ENCODE assay signal across 12 mouse cellular contexts in genomic region chr16:96753781-96754173, GRCm38 (mm10).
DNase-seq lines count a peak whose midpoint lies in the region; ATAC-seq lines count a peak whose summit lies in the region.
"Had no signal": no experiment of that assay in that cellular context is flagged by ENCODE, and none has a peak within 500 bp of the region (broad histone marks: within the 10 kb centered on the region; RNA-seq: fewer than 3 reads in every experiment).

No protein-coding gene starts in this region.

- H3K27me3 ChIP-seq in hindbrain, embryonic 13.5 days: no peaks in the 10 kb centered on the region
- H3K27me3 ChIP-seq in hindbrain, embryonic 10.5 days (ENCODE audit: insufficient read depth, poor library complexity, severe bottlenecking): no peaks in the 10 kb centered on the region
- H3K27me3 ChIP-seq in hindbrain, embryonic 15.5 days: no peaks in the 10 kb centered on the region
- no peaks in the 10 kb centered on the region for H3K27me3 ChIP-seq in midbrain, embryonic 16.5 days (ENCODE audit: control insufficient read depth, insufficient read depth, low read depth, low read length)

- H3K4me1 ChIP-seq in hindbrain, embryonic 13.5 days (replicated peaks): peaks cover 40% of the 10 kb centered on the region
- peaks cover 37% of the 10 kb centered on the region for H3K4me1 ChIP-seq in hindbrain, embryonic 10.5 days (replicated peaks)
- H3K4me1 ChIP-seq in hindbrain, embryonic 15.5 days (replicated peaks): peaks cover 46% of the 10 kb centered on the region
- H3K4me1 ChIP-seq in midbrain, embryonic 16.5 days (ENCODE audit: control insufficient read depth, insufficient read depth, low read length): peaks cover 50% of the 10 kb centered on the region

- WGBS in hindbrain, embryonic 13.5 days: 32% methylated on average over 4 of the region's 4 CpGs
- WGBS in hindbrain, embryonic 10.5 days: 30% methylated on average over 4 of the region's 4 CpGs
- WGBS in hindbrain, embryonic 15.5 days: 27% methylated on average over 4 of the region's 4 CpGs
- WGBS in midbrain, embryonic 16.5 days: 22% methylated on average over 4 of the region's 4 CpGs

- ATAC-seq in hindbrain, embryonic 13.5 days (ENCODE audit: low FRiP score): no peak
- no peak for ATAC-seq in hindbrain, embryonic 15.5 days (ENCODE audit: low FRiP score, low read depth)
- peak; percentile 12; the same call in 1 of the 2 replicates for ATAC-seq in midbrain, embryonic 16.5 days

- DNase-seq in hindbrain, embryonic 10.5 days (ENCODE audit: low spot score): no peak
- DNase-seq in cerebellum, adult 8-10 months: peak; percentile 20
- no peak for DNase-seq in kidney, postnatal 36 days
- no peak for DNase-seq in urinary bladder, postnatal 14 days (ENCODE audit: low spot score)
- no peak for DNase-seq in lung, postnatal 36 days
- DNase-seq: adrenal gland, postnatal 10 days; kidney, adult 11 months; thymus, postnatal 25 days had no signal

- H3K4me3 ChIP-seq in hindbrain, embryonic 13.5 days: no peak overlapping the region
- H3K4me3 ChIP-seq in hindbrain, embryonic 10.5 days: no peak overlapping the region
- no peak overlapping the region for H3K4me3 ChIP-seq in hindbrain, embryonic 15.5 days
- H3K4me3 ChIP-seq in midbrain, embryonic 16.5 days (ENCODE audit: low read depth, low read length): no peak overlapping the region
- H3K4me3 ChIP-seq: embryonic facial prominence, embryonic 13.5 days had no signal

- H3K9ac ChIP-seq in hindbrain, embryonic 13.5 days: no peak overlapping the region
- no peak overlapping the region for H3K9ac ChIP-seq in hindbrain, embryonic 15.5 days
- H3K9ac ChIP-seq in midbrain, embryonic 16.5 days (ENCODE audit: low read depth, low read length): no peak overlapping the region
- H3K9ac ChIP-seq: embryonic facial prominence, embryonic 13.5 days had no signal

- no peaks in the 10 kb centered on the region for H3K9me3 ChIP-seq in hindbrain, embryonic 13.5 days
- H3K9me3 ChIP-seq in hindbrain, embryonic 10.5 days: no peaks in the 10 kb centered on the region
- H3K9me3 ChIP-seq in hindbrain, embryonic 15.5 days: no peaks in the 10 kb centered on the region
- H3K9me3 ChIP-seq in midbrain, embryonic 16.5 days (replicated peaks; ENCODE audit: control insufficient read depth, low read length, poor library complexity, severe bottlenecking): no peaks in the 10 kb centered on the region
- H3K9me3 ChIP-seq: embryonic facial prominence, embryonic 13.5 days had no signal

- H3K27ac ChIP-seq in hindbrain, embryonic 13.5 days: peak overlapping the region; percentile 65
- no peak overlapping the region for H3K27ac ChIP-seq in hindbrain, embryonic 10.5 days
- peak overlapping the region; percentile 63 for H3K27ac ChIP-seq in hindbrain, embryonic 15.5 days (replicated peaks)
- peak overlapping the region; percentile 70 for H3K27ac ChIP-seq in midbrain, embryonic 16.5 days (ENCODE audit: low read length)
- H3K27ac ChIP-seq: embryonic facial prominence, embryonic 13.5 days had no signal

- no peak overlapping the region for H3K4me2 ChIP-seq in hindbrain, embryonic 13.5 days
- H3K4me2 ChIP-seq in hindbrain, embryonic 15.5 days: no peak overlapping the region
- H3K4me2 ChIP-seq in midbrain, embryonic 16.5 days (ENCODE audit: low read length): no peak overlapping the region
- H3K4me2 ChIP-seq: embryonic facial prominence, embryonic 13.5 days had no signal

- H3K36me3 ChIP-seq in hindbrain, embryonic 13.5 days: no peaks in the 10 kb centered on the region
- no peaks in the 10 kb centered on the region for H3K36me3 ChIP-seq in hindbrain, embryonic 10.5 days
- no peaks in the 10 kb centered on the region for H3K36me3 ChIP-seq in hindbrain, embryonic 15.5 days
- H3K36me3 ChIP-seq in midbrain, embryonic 16.5 days (ENCODE audit: control insufficient read depth, insufficient read depth, low read length): no peaks in the 10 kb centered on the region
- H3K36me3 ChIP-seq: embryonic facial prominence, embryonic 13.5 days had no signal
